Mouse (Mus musculus): ENCODE data around the gene Golm1. TPM values are rescaled to one million over a fixed set of nuclear protein-coding genes. Genes with fewer than 3 reads are reported as not detected.

Gene Golm1
- polyA plus RNA-seq, 1 experiment from 2014 or later, result 142 TPM

DNA sequence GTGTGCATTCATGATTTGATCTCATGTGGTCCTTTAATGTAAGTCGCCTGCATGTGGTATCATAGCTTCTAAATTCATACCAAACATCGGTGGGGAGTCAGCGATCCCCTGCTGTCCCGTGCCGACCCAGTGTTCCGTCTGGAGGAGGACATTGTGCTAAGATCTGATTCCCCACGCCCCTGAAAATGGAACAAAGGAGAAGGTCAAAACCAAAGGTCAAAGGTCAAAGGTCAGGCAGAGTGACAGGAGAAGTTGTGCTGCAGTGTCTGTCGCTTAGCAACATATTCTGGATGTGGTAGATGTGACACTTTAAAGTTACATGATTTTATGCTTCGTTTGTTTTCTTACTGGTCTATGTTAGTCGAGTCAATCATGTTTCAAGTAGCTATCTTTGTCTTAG is 15.9 kb upstream of the Golm1 start:
- DNase-seq (ENCODE audit: extremely low spot score, low spot score), result no peak

GRCm38 (mm10) chr13:59690576-59690975 is 15.0 kb upstream of the Golm1 start:
- Histone ChIP-seq H3K27me3 (ENCODE audit: poor library complexity, severe bottlenecking) (no peaks in the 10 kb centered on the region), H3K4me1 (peaks cover 10% of the 10 kb centered on the region), H3K36me3 (replicated peaks) (no peaks in the 10 kb centered on the region), H3K9me3 (peaks cover 4% of the 10 kb centered on the region; the same call in 1 of the 2 replicates), H3K27ac (no peak overlapping the region), H3K4me3 (no peak overlapping the region)
- WGBS, result 82% methylated on average over 7 of the region's 7 CpGs
- no peak for DNase-seq (ENCODE audit: extremely low spot score, low spot score)

More for the DNA sequence above, 15.9 kb upstream of the Golm1 start:
- 45% methylated on average over 10 of the region's 10 CpGs for WGBS
- H3K9me3 ChIP-seq, result peaks cover 4% of the 10 kb centered on the region; the same call in 1 of the 2 replicates
- H3K36me3 ChIP-seq (replicated peaks), result no peaks in the 10 kb centered on the region
- H3K27me3 ChIP-seq (ENCODE audit: poor library complexity, severe bottlenecking), result no peaks in the 10 kb centered on the region
- peaks cover 10% of the 10 kb centered on the region for H3K4me1 ChIP-seq
- H3K4me3 ChIP-seq, result no peak overlapping the region
- no peak overlapping the region for H3K27ac ChIP-seq

GRCm38 (mm10) chr13:59689843-59690242 is 14.2 kb upstream of the Golm1 start:
- no peak overlapping the region for H3K27ac ChIP-seq
- DNase-seq (ENCODE audit: extremely low spot score, low spot score), result no peak
- H3K4me3 ChIP-seq, result no peak overlapping the region
- H3K36me3 ChIP-seq (replicated peaks), result no peaks in the 10 kb centered on the region
- H3K27me3 ChIP-seq (ENCODE audit: poor library complexity, severe bottlenecking), result no peaks in the 10 kb centered on the region
- peaks cover 4% of the 10 kb centered on the region; the same call in 1 of the 2 replicates for H3K9me3 ChIP-seq
- peaks cover 15% of the 10 kb centered on the region for H3K4me1 ChIP-seq
- WGBS, result 93% methylated on average over 3 of the region's 3 CpGs

- no peak overlapping the region for H3K4me3 ChIP-seq
- peaks cover 4% of the 10 kb centered on the region; the same call in 1 of the 2 replicates for H3K9me3 ChIP-seq
- H3K36me3 ChIP-seq (replicated peaks), result no peaks in the 10 kb centered on the region
- H3K4me1 ChIP-seq, result peaks cover 15% of the 10 kb centered on the region
- no peak overlapping the region for H3K27ac ChIP-seq
- WGBS, result 90% methylated on average over 9 of the region's 9 CpGs
- no peaks in the 10 kb centered on the region for H3K27me3 ChIP-seq (ENCODE audit: poor library complexity, severe bottlenecking)
- no peak for DNase-seq (ENCODE audit: extremely low spot score, low spot score)
Measured at GRCm38 (mm10) chr13:59689313-59689712, 13.7 kb upstream of the Golm1 start.

DNA sequence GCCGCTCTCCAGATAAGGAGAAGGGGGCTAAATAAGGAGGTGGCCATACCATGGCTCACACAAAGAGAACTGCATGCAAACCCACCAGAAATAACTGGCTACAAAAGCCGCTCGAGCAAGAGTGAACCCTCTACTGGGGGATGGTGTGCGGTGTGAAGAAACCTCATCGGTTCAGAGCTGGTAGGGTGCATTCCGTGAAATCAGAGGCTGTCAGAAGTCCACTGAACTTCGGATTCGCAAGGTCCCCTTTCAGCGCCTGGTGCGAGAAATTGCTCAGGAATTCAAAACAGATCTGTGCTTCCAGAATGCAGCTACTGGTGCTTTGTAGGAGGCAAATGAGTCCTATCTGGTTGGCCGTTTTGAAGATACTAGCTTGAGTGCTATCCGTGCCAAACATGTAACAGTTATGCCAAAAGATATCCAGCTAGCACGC is 12.7 kb upstream of the Golm1 start:
- H3K4me3 ChIP-seq, result no peak overlapping the region
- no peak overlapping the region for H3K27ac ChIP-seq
- 74% methylated on average over 13 of the region's 13 CpGs for WGBS
- no peak for DNase-seq (ENCODE audit: extremely low spot score, low spot score)
- H3K27me3 ChIP-seq (ENCODE audit: poor library complexity, severe bottlenecking), result no peaks in the 10 kb centered on the region
- H3K36me3 ChIP-seq (replicated peaks), result no peaks in the 10 kb centered on the region
- H3K4me1 ChIP-seq, result peaks cover 15% of the 10 kb centered on the region
- H3K9me3 ChIP-seq, result peaks cover 4% of the 10 kb centered on the region; the same call in 1 of the 2 replicates

GRCm38 (mm10) chr13:59685236-59685635 is 9.6 kb upstream of the Golm1 start:
- no peak overlapping the region for H3K4me3 ChIP-seq
- no peaks in the 10 kb centered on the region for H3K36me3 ChIP-seq (replicated peaks)
- 0 out of 2 replicates have a peak, but pooled peaks cover 5% of the 10 kb centered on the region for H3K27me3 ChIP-seq (ENCODE audit: poor library complexity, severe bottlenecking)
- no peak overlapping the region for H3K27ac ChIP-seq
- 0 out of 2 replicates have a peak, but pooled peaks cover 9% of the 10 kb centered on the region for H3K4me1 ChIP-seq
- no peaks in the 10 kb centered on the region for H3K9me3 ChIP-seq
- WGBS, result 87% methylated on average over 3 of the region's 3 CpGs
- no peak for DNase-seq (ENCODE audit: extremely low spot score, low spot score)

DNA sequence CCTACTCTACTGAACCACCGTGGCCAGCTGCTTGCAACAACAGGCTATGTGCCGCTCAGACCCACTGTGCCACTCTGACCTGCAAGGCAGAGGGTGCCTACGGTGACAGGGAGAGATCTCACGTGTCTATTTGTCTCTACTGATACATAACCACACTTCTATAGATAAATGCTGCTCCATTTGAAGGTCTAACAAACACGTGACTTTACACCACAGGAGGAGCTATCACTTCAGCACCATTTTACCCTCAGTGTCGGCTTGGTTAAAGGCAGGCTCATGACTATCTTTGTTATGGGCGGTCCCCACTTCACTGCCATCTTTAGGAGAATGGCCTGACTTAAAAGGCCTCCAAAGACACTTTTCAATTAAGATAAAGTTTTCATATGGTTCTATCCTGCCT is 7.0 kb upstream of the Golm1 start:
- no peaks in the 10 kb centered on the region for H3K9me3 ChIP-seq
- DNase-seq (ENCODE audit: extremely low spot score, low spot score), result no peak
- H3K27me3 ChIP-seq (ENCODE audit: poor library complexity, severe bottlenecking), result 0 out of 2 replicates have a peak, but pooled peaks cover 5% of the 10 kb centered on the region
- H3K4me1 ChIP-seq, result peaks cover 15% of the 10 kb centered on the region; the same call in 1 of the 2 replicates
- H3K36me3 ChIP-seq (replicated peaks), result no peaks in the 10 kb centered on the region
- 34% methylated on average over 7 of the region's 7 CpGs for WGBS
- no peak overlapping the region for H3K4me3 ChIP-seq
- H3K27ac ChIP-seq, result no peak overlapping the region

DNA sequence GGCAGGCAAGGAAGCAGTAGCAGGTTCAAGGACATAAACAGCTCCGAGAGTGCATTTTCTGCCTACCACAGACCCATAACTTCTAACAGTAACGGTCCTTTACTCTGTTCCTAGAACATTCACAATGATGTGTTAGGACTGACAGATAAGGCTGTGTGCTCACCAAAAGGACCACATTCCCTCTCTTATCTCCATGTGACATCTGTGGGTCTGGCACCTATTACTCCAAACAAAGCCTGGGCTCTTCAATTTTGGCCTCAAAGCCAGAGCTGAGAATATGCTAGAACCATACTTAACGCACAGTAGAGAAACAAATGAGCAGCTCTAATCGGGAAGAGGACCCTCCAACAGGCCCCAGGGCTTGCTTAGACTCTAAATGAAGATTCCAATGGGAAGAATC is 4.3 kb upstream of the Golm1 start:
- WGBS, result 76% methylated on average over 4 of the region's 4 CpGs
- DNase-seq (ENCODE audit: extremely low spot score, low spot score), result no peak
- 0 out of 2 replicates have a peak, but pooled peaks cover 5% of the 10 kb centered on the region for H3K27me3 ChIP-seq (ENCODE audit: poor library complexity, severe bottlenecking)

DNA sequence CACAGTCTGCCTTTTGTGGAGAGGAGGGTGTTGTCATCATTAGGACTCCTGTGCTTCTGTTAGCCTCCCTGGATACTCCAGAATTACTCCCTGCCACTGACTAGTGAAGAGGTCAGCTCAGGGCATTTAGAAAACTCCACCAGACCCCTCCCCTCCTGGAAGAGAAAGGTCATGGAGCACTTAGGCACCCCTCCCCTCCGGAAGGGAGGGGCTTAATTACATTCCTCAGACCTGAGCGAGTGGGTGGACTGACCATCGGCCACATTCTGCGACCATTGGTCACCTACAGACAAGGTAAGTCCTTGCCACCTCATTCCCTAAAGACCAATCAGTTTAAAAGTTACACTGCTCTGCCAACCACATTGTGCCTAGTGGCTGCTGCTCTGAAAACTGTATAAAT is 3.7 kb upstream of the Golm1 start:
- peaks cover 17% of the 10 kb centered on the region for H3K4me1 ChIP-seq
- H3K27me3 ChIP-seq (ENCODE audit: poor library complexity, severe bottlenecking), result 0 out of 2 replicates have a peak, but pooled peaks cover 5% of the 10 kb centered on the region
- 57% methylated on average over 4 of the region's 4 CpGs for WGBS
- H3K36me3 ChIP-seq (replicated peaks), result no peaks in the 10 kb centered on the region
- no peak for DNase-seq (ENCODE audit: extremely low spot score, low spot score)
- no peak overlapping the region for H3K4me3 ChIP-seq
- H3K27ac ChIP-seq, result no peak overlapping the region
- no peaks in the 10 kb centered on the region for H3K9me3 ChIP-seq

More for the DNA sequence above, 4.3 kb upstream of the Golm1 start:
- Histone ChIP-seq H3K27ac (no peak overlapping the region), H3K9me3 (no peaks in the 10 kb centered on the region), H3K4me3 (no peak overlapping the region), H3K36me3 (replicated peaks) (no peaks in the 10 kb centered on the region), H3K4me1 (peaks cover 17% of the 10 kb centered on the region)

DNA sequence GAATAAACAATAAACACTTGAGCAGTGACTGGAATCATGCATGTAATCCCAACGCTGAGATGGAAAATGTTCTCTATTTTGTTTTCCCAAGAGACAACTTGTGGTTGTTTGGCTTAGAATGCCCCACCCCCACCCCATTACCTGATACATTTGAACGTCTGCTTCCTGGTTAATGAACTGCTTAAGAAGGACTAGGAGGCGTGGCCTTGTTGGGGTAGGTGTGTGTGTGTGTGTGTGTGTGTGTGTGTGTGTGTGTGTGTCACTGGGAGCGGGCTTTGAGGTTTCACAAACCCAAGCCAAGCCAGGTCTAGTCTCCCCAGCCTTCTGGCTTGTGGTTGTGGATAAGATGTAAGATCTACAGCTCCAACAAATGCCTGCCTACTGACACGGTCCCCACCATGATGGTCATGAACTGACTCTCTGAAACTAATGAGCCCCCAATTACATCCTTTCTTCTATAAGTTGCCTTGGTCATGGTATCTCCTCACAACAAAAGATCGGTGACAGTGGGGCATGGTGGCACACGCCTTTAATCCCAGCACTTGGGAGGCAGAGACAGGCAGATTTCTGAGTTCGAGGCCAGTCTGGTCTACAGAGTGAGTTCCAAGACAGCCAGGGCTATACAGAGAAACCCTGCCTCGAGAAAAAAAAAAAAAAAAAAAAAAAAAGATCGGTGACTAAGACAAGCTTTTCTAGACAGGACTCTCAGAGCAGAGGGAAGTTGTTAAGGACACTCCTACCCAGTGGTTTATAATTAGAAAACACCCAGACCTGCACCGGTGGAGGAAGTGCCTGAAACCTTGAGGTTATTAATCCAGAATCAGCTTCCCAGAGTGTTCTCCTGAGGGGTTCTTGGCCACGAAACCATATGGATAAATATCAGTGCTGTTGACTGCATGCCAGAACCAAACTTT is 962 bp upstream of the Golm1 start:
- Histone ChIP-seq H3K9me3 (no peaks in the 10 kb centered on the region), H3K4me3 (no peak overlapping the region), H3K36me3 (replicated peaks) (peaks cover 5% of the 10 kb centered on the region), H3K27ac (0 out of 2 replicates have a peak overlapping the region, but pooled peaks have one; percentile 98), H3K27me3 (ENCODE audit: poor library complexity, severe bottlenecking) (no peaks in the 10 kb centered on the region), H3K4me1 (peaks cover 44% of the 10 kb centered on the region)
- WGBS, result 85% methylated on average over 12 of the region's 12 CpGs
- DNase-seq (ENCODE audit: extremely low spot score, low spot score), result no peak

GRCm38 (mm10) chr13:59674761-59675150 is 855 bp downstream of the Golm1 start:
- Histone ChIP-seq H3K4me3 (peak overlapping the region; percentile 81), H3K9me3 (no peaks in the 10 kb centered on the region), H3K27me3 (ENCODE audit: poor library complexity, severe bottlenecking) (no peaks in the 10 kb centered on the region), H3K4me1 (peaks cover 42% of the 10 kb centered on the region), H3K27ac (peak overlapping the region; percentile 98), H3K36me3 (replicated peaks) (peaks cover 20% of the 10 kb centered on the region)
- WGBS, result under 1% methylated on average over 13 of the region's 13 CpGs
- DNase-seq (ENCODE audit: extremely low spot score, low spot score), result peak; percentile 64

GRCm38 (mm10) chr13:59674215-59674614 is 1.4 kb downstream of the Golm1 start:
- 0% methylated on average over 3 of the region's 3 CpGs for WGBS
- H3K27ac ChIP-seq, result peak overlapping the region; percentile 98
- H3K4me1 ChIP-seq, result peaks cover 40% of the 10 kb centered on the region
- DNase-seq (ENCODE audit: extremely low spot score, low spot score), result peak; percentile 63
- H3K36me3 ChIP-seq (replicated peaks), result peaks cover 26% of the 10 kb centered on the region
- no peaks in the 10 kb centered on the region for H3K9me3 ChIP-seq
- peak overlapping the region; percentile 81 for H3K4me3 ChIP-seq
- no peaks in the 10 kb centered on the region for H3K27me3 ChIP-seq (ENCODE audit: poor library complexity, severe bottlenecking)

DNA sequence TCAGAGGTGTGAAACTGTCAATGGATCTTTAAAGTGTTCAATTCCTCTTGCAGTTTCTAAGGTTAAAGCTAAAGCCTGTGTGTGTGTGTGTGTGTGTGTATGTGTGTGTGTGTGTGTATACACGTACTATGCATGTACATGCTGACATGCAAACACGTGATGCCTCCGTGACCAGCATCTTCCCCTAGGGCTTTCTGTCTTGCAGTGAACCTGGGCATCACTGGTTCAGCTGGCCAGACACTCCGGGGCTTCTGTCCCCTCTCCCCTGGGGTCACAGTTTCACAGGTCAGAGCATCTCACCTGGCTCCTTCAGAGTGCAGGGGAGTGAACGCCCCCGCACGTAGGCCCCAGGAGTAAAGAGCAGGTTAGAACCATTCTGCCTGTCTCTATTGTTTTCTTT is 2.0 kb downstream of the Golm1 start:
- WGBS, result 32% methylated on average over 7 of the region's 7 CpGs
- H3K9me3 ChIP-seq, result no peaks in the 10 kb centered on the region
- no peak for DNase-seq (ENCODE audit: extremely low spot score, low spot score)
- H3K27me3 ChIP-seq (ENCODE audit: poor library complexity, severe bottlenecking), result no peaks in the 10 kb centered on the region
- peaks cover 38% of the 10 kb centered on the region for H3K4me1 ChIP-seq
- peak overlapping the region; percentile 98 for H3K27ac ChIP-seq
- peaks cover 32% of the 10 kb centered on the region for H3K36me3 ChIP-seq (replicated peaks)
- H3K4me3 ChIP-seq, result peak overlapping the region; percentile 81
